Mouse (Mus musculus): ENCODE measurements around the gene Pacsin1.

DNA sequence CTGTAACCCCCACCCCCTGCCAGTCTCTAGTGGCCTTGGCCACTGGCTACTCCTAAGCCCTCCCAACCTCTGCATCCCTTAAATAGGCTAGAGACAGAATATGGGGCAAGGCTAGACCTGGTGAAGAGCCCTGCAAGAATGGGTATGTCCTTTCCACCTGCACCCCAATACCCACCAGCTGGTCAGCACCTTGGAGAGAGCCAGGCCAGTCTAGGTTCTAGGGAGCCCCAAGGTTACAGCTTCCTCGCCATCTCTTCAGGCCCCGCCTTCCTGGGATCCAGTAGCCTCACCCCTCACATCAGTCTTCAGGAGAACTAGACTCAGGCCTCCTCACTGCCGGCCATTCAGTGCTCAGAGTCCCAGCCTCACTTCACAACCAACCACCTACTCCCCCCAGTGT, 69.0 kb downstream of the Pacsin1 start:
- TF ChIP-seq CTCF (IDR thresholded peaks at IDR 0.05; ENCODE audit: control insufficient read depth, insufficient read depth, low read length) = no peak
- no peak for TF ChIP-seq POLR2A (IDR thresholded peaks at IDR 0.05; ENCODE audit: borderline replicate concordance, control insufficient read depth, low read depth, low read length)

All from bone marrow, adult 2 months (tissue).